Mouse (Mus musculus) small intestine, adult 2 months (tissue): ENCODE measurements around the gene Tet2.
A peak's percentile ranks its signal among the peaks of the same experiment; 100 is the strongest.

Source experiments
- CTCF ChIP-seq: fragments of 200-500 bp; IDR thresholded peaks from 2 replicates; pipeline ENCODE4 v1.5.1; 2012; ENCODE audit warnings: low read depth, mild to moderate bottlenecking, control low read depth, inconsistent platforms, low read length, moderate library complexity, mixed read lengths; ENCODE audit not compliant: insufficient replicate concordance, insufficient read length; ENCODE audit errors: extremely low read depth
- POLR2A ChIP-seq: fragments of 200-500 bp; IDR thresholded peaks from 2 replicates; pipeline ENCODE4 v1.6.1; 2012; ENCODE audit warnings: low read depth, mild to moderate bottlenecking, control low read depth, inconsistent platforms, low read length, moderate library complexity

DNA sequence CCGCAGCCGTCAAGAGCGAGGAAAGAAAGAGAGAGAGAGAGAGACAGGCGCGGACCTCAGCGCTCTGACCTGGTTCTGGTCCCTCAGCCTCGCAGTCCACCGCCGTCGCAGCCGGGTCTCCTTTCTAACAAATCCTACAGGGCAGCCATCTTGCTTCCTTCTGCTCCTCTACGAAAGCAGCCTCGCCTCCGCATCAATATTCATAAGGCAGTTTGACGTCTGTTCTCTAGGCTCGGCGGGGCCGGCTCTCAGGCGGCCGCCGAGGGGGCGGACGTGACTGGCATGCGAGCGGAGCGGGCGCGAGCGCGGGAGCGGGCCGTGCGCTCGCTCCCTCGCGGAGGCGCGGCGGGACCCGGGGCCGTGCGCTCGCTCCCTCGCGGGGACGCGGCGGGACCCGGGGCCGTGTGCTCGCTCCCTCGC is 798 bp downstream of the Tet2 start:
- TF ChIP-seq POLR2A (peak; percentile 90; the same call in 1 of the 2 replicates), CTCF (no peak)
